Mouse (Mus musculus) heart, embryonic 11.5 days (tissue): Measurements from ENCODE around the gene Lrrn4. TPM values are rescaled to one million over a fixed set of nuclear protein-coding genes. Genes with fewer than 3 reads are reported as not detected.
A peak's percentile ranks its signal among the peaks of the same experiment; 100 is the strongest.

ENCODE experiments used
- ATAC-seq: fragments of 200-750 bp; cut with Nextera tagmentation; replicated peaks from 2 replicates; pipeline ENCODE4 v1.8.0; 2017; ENCODE audit warnings: moderate library complexity; ENCODE audit not compliant: insufficient number of reproducible peaks, low FRiP score, low TSS enrichment
- H3K27ac ChIP-seq: fragments of 300-500 bp; sonication (generic); 2 replicates; pipeline ENCODE4 v1.5.1; 2014; ENCODE audit warnings: mild to moderate bottlenecking, low read depth, low read length
- H3K27me3 ChIP-seq: fragments of 300-500 bp; sonication (generic); 2 replicates; pipeline ENCODE4 v1.6.1; 2014; ENCODE audit warnings: mild to moderate bottlenecking, low read length, mixed read lengths; ENCODE audit not compliant: control insufficient read depth, insufficient read depth
- H3K36me3 ChIP-seq: fragments of 300-500 bp; sonication (generic); 2 replicates; pipeline ENCODE4 v1.6.1; 2014; ENCODE audit warnings: mild to moderate bottlenecking, low read length, moderate library complexity, mixed read lengths; ENCODE audit not compliant: control insufficient read depth, insufficient read depth
- H3K4me1 ChIP-seq: fragments of 300-500 bp; sonication (generic); 2 replicates; pipeline ENCODE4 v1.6.1; 2014; ENCODE audit warnings: low read length; ENCODE audit not compliant: control insufficient read depth, insufficient read depth
- H3K4me2 ChIP-seq: fragments of 300-500 bp; sonication (generic); 2 replicates; pipeline ENCODE4 v1.6.1; 2014; ENCODE audit warnings: mild to moderate bottlenecking, moderate library complexity
- H3K4me3 ChIP-seq: fragments of 300-500 bp; sonication (generic); 2 replicates; pipeline ENCODE4 v1.5.1; 2014; ENCODE audit warnings: low read depth, low read length
- H3K9ac ChIP-seq: fragments of 300-500 bp; sonication (generic); 2 replicates; pipeline ENCODE4 v1.6.1; 2014; ENCODE audit warnings: mild to moderate bottlenecking, low read depth, low read length, moderate library complexity
- H3K9me3 ChIP-seq: fragments of 300-500 bp; sonication (generic); replicated peaks from 2 replicates; pipeline ENCODE4 v1.6.1; 2016; ENCODE audit warnings: low read length; ENCODE audit not compliant: control insufficient read depth
- WGBS: fragments of 180-500 bp; shearing (Covaris S2); extraction: QIAGEN DNeasy Blood & Tissue Kit; methylation state at CpG from one replicate; pipeline ENCODE4 v1.1.7; 2014; ENCODE audit not compliant: insufficient replicate concordance; 5-methylcytosine and 5-hydroxymethylcytosine counted together
- polyA plus RNA-seq: library from polyadenylated mRNA; unstranded; fragments of >200 nt; fragmentation: Nextera tagmentation; extraction: Ambion mirVana; gene quantifications from 2 replicates; pipeline ENCODE4 v1.2.1, GENCODE M21; 2014

The Lrrn4 gene
- polyA plus RNA-seq, 1 experiment from 2014 or later: 17.9 TPM

- H3K27ac ChIP-seq: no peak overlapping the region
- H3K4me1 ChIP-seq: no peaks in the 10 kb centered on the region
- WGBS: 91% methylated on average over 2 of the region's 2 CpGs
- no peaks in the 10 kb centered on the region for H3K9me3 ChIP-seq
- no peaks in the 10 kb centered on the region for H3K27me3 ChIP-seq
- no peak overlapping the region for H3K4me2 ChIP-seq
- peaks cover 4% of the 10 kb centered on the region; the same call in 1 of the 2 replicates for H3K36me3 ChIP-seq
- H3K4me3 ChIP-seq: no peak overlapping the region
- no peak overlapping the region for H3K9ac ChIP-seq
- no peak for ATAC-seq
Observed at GRCm38 (mm10) chr2:132861456-132861855, 19.2 kb downstream of the Lrrn4 start.

- ATAC-seq: no peak
- H3K4me3 ChIP-seq: no peak overlapping the region
- H3K9ac ChIP-seq: no peak overlapping the region
- H3K4me2 ChIP-seq: no peak overlapping the region
- no peak overlapping the region for H3K27ac ChIP-seq
- no peaks in the 10 kb centered on the region for H3K4me1 ChIP-seq
- no peaks in the 10 kb centered on the region for H3K27me3 ChIP-seq
- no peaks in the 10 kb centered on the region for H3K9me3 ChIP-seq
- no peaks in the 10 kb centered on the region for H3K36me3 ChIP-seq
Observed at GRCm38 (mm10) chr2:132860435-132860834, 20.3 kb downstream of the Lrrn4 start.

- H3K4me1 ChIP-seq: no peaks in the 10 kb centered on the region
- no peak overlapping the region for H3K4me2 ChIP-seq
- H3K36me3 ChIP-seq: no peaks in the 10 kb centered on the region
- H3K9ac ChIP-seq: no peak overlapping the region
- no peaks in the 10 kb centered on the region for H3K27me3 ChIP-seq
- WGBS: 62% methylated on average over 5 of the region's 5 CpGs
- no peak overlapping the region for H3K4me3 ChIP-seq
- ATAC-seq: no peak
- H3K9me3 ChIP-seq: no peaks in the 10 kb centered on the region
- H3K27ac ChIP-seq: no peak overlapping the region
Observed at GRCm38 (mm10) chr2:132856333-132856732, 24.4 kb downstream of the Lrrn4 start.

- H3K4me1 ChIP-seq: peaks cover 3% of the 10 kb centered on the region
- no peaks in the 10 kb centered on the region for H3K9me3 ChIP-seq
- H3K4me2 ChIP-seq: no peak overlapping the region
- H3K27me3 ChIP-seq: no peaks in the 10 kb centered on the region
- H3K36me3 ChIP-seq: no peaks in the 10 kb centered on the region
- 81% methylated on average over 1 of the region's 1 CpGs for WGBS
- no peak overlapping the region for H3K4me3 ChIP-seq
- ATAC-seq: no peak
- H3K27ac ChIP-seq: no peak overlapping the region
- H3K9ac ChIP-seq: no peak overlapping the region
Observed at GRCm38 (mm10) chr2:132853051-132853450, 27.6 kb downstream of the Lrrn4 start.

GRCm38 (mm10) chr2:132849141-132849540 is 31.6 kb downstream of the Lrrn4 start:
- 88% methylated on average over 6 of the region's 6 CpGs for WGBS
- ATAC-seq: no peak

GRCm38 (mm10) chr2:132848361-132848760 is 32.3 kb downstream of the Lrrn4 start:
- Histone ChIP-seq H3K9me3 (no peaks in the 10 kb centered on the region), H3K4me3 (no peak overlapping the region), H3K4me2 (peak overlapping the region; percentile 90; the same call in 1 of the 2 replicates), H3K36me3 (no peaks in the 10 kb centered on the region), H3K27ac (no peak overlapping the region), H3K4me1 (peaks cover 12% of the 10 kb centered on the region), H3K27me3 (no peaks in the 10 kb centered on the region), H3K9ac (no peak overlapping the region)
- WGBS: 92% methylated on average over 4 of the region's 4 CpGs
- no peak for ATAC-seq

More at GRCm38 (mm10) chr2:132849141-132849540, 31.6 kb downstream of the Lrrn4 start:
- Histone ChIP-seq H3K9me3 (no peaks in the 10 kb centered on the region), H3K27ac (no peak overlapping the region), H3K27me3 (no peaks in the 10 kb centered on the region), H3K36me3 (no peaks in the 10 kb centered on the region), H3K4me3 (no peak overlapping the region), H3K4me1 (peaks cover 12% of the 10 kb centered on the region), H3K9ac (no peak overlapping the region), H3K4me2 (no peak overlapping the region)

- 30% methylated on average over 7 of the region's 7 CpGs for WGBS
- ATAC-seq: no peak
- Histone ChIP-seq H3K36me3 (no peaks in the 10 kb centered on the region), H3K9ac (peak overlapping the region; percentile 89), H3K4me2 (peak overlapping the region; percentile 90), H3K27me3 (no peaks in the 10 kb centered on the region), H3K9me3 (no peaks in the 10 kb centered on the region), H3K4me1 (peaks cover 12% of the 10 kb centered on the region), H3K27ac (no peak overlapping the region), H3K4me3 (peak overlapping the region; percentile 91)
Observed at GRCm38 (mm10) chr2:132847581-132847980, 33.1 kb downstream of the Lrrn4 start.

GRCm38 (mm10) chr2:132846407-132847358 is 34.0 kb downstream of the Lrrn4 start, which contains the start of gene Crls1:
TSS of gene Crls1 (plus strand) at chr2:132846666.
- Histone ChIP-seq H3K4me1 (peaks cover 12% of the 10 kb centered on the region), H3K9ac (peak within 1 kb of the TSS; percentile 89), H3K27ac (peak within 1 kb of the TSS; percentile 62), H3K36me3 (no peaks in the 10 kb centered on the region), H3K27me3 (no peaks in the 10 kb centered on the region), H3K4me3 (peak within 1 kb of the TSS; percentile 91), H3K4me2 (peak within 1 kb of the TSS; percentile 90), H3K9me3 (no peaks in the 10 kb centered on the region)
- peak; percentile 84 for ATAC-seq
- WGBS: under 1% methylated on average over 96 of the region's 96 CpGs
